20 mouse cellular contexts compared by ENCODE assay signal in genomic region chr1:158816479-158816878, GRCm38 (mm10).
"Had no signal": no experiment of that assay in that cellular context is flagged by ENCODE, and none has a peak within 500 bp of the region (broad histone marks: within the 10 kb centered on the region; RNA-seq: fewer than 3 reads in every experiment).

No protein-coding gene starts in this region.

- H3K27me3 ChIP-seq: liver, embryonic 13.5 days; midbrain, embryonic 12.5 days; midbrain, embryonic 15.5 days; neural tube, embryonic 12.5 days; neural tube, embryonic 15.5 days had no signal

- H3K27ac ChIP-seq: kidney, postnatal 0 days; layer of hippocampus, adult 2 months; left cerebral cortex, adult 2 months; liver, embryonic 13.5 days; midbrain, embryonic 12.5 days; midbrain, embryonic 15.5 days; neural tube, embryonic 12.5 days; neural tube, embryonic 15.5 days had no signal

- DNase-seq: kidney, adult 18-20 months; kidney, adult 9 months; kidney, postnatal 25 days; layer of hippocampus, adult 9-11 months; layer of hippocampus, postnatal 36 days; liver, embryonic 13.5 days; lung, adult 2 months; lung, postnatal 14 days; lung, postnatal 4 days; retina, postnatal 1 day; thymus, adult 18-20 months; thymus, postnatal 4 days had no signal

- H3K9me3 ChIP-seq: liver, embryonic 13.5 days; midbrain, embryonic 12.5 days; midbrain, embryonic 15.5 days; neural tube, embryonic 12.5 days; neural tube, embryonic 15.5 days had no signal

- H3K4me1 ChIP-seq: liver, embryonic 13.5 days; midbrain, embryonic 12.5 days; midbrain, embryonic 15.5 days; neural tube, embryonic 12.5 days; neural tube, embryonic 15.5 days had no signal

- H3K4me3 ChIP-seq: layer of hippocampus, adult 2 months; left cerebral cortex, adult 2 months; liver, embryonic 13.5 days; midbrain, embryonic 12.5 days; midbrain, embryonic 15.5 days; neural tube, embryonic 12.5 days; neural tube, embryonic 15.5 days had no signal

- H3K9ac ChIP-seq: liver, embryonic 13.5 days; midbrain, embryonic 12.5 days; midbrain, embryonic 15.5 days; neural tube, embryonic 12.5 days; neural tube, embryonic 15.5 days had no signal

- H3K4me2 ChIP-seq: liver, embryonic 13.5 days; midbrain, embryonic 12.5 days; midbrain, embryonic 15.5 days; neural tube, embryonic 12.5 days; neural tube, embryonic 15.5 days had no signal

- ATAC-seq: intestine, embryonic 16.5 days; midbrain, embryonic 15.5 days had no signal

- H3K36me3 ChIP-seq: liver, embryonic 13.5 days; midbrain, embryonic 12.5 days; midbrain, embryonic 15.5 days; neural tube, embryonic 12.5 days; neural tube, embryonic 15.5 days had no signal
